ENCODE assay signal across 8 mouse cellular contexts in the genomic region with DNA sequence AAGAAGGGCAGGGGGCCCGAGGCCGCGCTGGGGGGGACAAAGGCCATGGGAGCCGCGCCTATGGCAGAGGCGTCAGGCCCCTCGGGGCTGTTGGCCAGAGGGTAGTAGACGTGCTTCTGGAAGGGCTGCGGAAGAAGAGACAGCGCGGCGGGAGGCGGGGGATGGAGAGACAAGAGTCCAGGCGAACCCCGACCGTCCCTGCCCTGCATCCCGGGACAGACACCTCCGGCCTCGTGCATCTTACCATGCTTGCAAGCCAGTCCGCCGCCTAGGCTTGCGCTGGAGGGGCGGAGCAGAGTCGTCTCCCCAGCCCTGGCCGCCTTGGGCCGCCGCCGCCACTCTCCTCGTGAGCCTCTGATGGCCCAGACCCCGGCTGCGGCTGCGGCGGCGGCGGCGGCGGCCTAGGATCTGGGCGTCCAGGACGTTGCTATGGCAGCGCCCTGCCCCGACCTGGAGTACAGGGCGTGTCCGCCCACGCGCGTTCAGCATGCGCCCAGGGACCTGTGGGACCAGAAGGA. TPM values are rescaled to one million over a fixed set of nuclear protein-coding genes. Genes with fewer than 3 reads are reported as not detected.
DNase-seq lines count a peak whose midpoint lies in the region; ATAC-seq lines count a peak whose summit lies in the region.

No protein-coding gene starts in this region.

- H3K9me3 ChIP-seq in forebrain, embryonic 14.5 days (replicated peaks; ENCODE audit: control insufficient read depth, low read length): no peaks in the 10 kb centered on the region
- H3K9me3 ChIP-seq in kidney, embryonic 15.5 days (replicated peaks): no peaks in the 10 kb centered on the region
- no peaks in the 10 kb centered on the region for H3K9me3 ChIP-seq in stomach, embryonic 16.5 days (replicated peaks; ENCODE audit: control insufficient read depth, low read length)

- ATAC-seq in forebrain, embryonic 14.5 days: peak; percentile 11
- peak; percentile 53 for ATAC-seq in kidney, embryonic 15.5 days (replicated peaks; ENCODE audit: low FRiP score)
- ATAC-seq in stomach, embryonic 16.5 days (ENCODE audit: insufficient read depth, low FRiP score): peak; percentile 15; the same call in 1 of the 2 replicates

- H3K27ac ChIP-seq in forebrain, embryonic 14.5 days (ENCODE audit: low read depth, low read length): no peak overlapping the region
- H3K27ac ChIP-seq in kidney, embryonic 15.5 days: no peak overlapping the region
- no peak overlapping the region for H3K27ac ChIP-seq in stomach, embryonic 16.5 days (ENCODE audit: low read length)

- peak overlapping the region; percentile 57 for H3K4me3 ChIP-seq in forebrain, embryonic 14.5 days (ENCODE audit: low read depth, low read length)
- peak overlapping the region; percentile 45 for H3K4me3 ChIP-seq in kidney, embryonic 15.5 days (replicated peaks)
- H3K4me3 ChIP-seq in stomach, embryonic 16.5 days (replicated peaks; ENCODE audit: low read length): peak overlapping the region; percentile 46

- peak; percentile 21 to 50 for DNase-seq in layer of hippocampus, postnatal 10 days (ENCODE audit: low spot score in 2 of 2)
- no peak for DNase-seq in layer of hippocampus, adult 18-20 months (ENCODE audit: low spot score in 2 of 2)
- peak; percentile 35 for DNase-seq in cerebellum, adult 11 months
- DNase-seq in forebrain, embryonic 14.5 days (ENCODE audit: low spot score): peak; percentile 43
- DNase-seq in lung, postnatal 36 days: peak; percentile 59
- no peak for DNase-seq in T-cell, adult 2 months (ENCODE audit: low spot score)

- peak overlapping the region; percentile 67 for H3K9ac ChIP-seq in forebrain, embryonic 14.5 days (ENCODE audit: low read length)
- peak overlapping the region; percentile 42 for H3K9ac ChIP-seq in kidney, embryonic 15.5 days
- H3K9ac ChIP-seq in stomach, embryonic 16.5 days (ENCODE audit: low read length): peak overlapping the region; percentile 62

- H3K27me3 ChIP-seq in forebrain, embryonic 14.5 days (replicated peaks; ENCODE audit: control insufficient read depth, insufficient read depth, low read length): no peaks in the 10 kb centered on the region
- H3K27me3 ChIP-seq in kidney, embryonic 15.5 days: peaks cover 18% of the 10 kb centered on the region
- H3K27me3 ChIP-seq in stomach, embryonic 16.5 days (ENCODE audit: control insufficient read depth, insufficient read depth, low read length): no peaks in the 10 kb centered on the region

- peaks cover 42% of the 10 kb centered on the region for H3K4me1 ChIP-seq in forebrain, embryonic 14.5 days (ENCODE audit: control insufficient read depth, insufficient read depth, low read length)
- peaks cover 37% of the 10 kb centered on the region for H3K4me1 ChIP-seq in kidney, embryonic 15.5 days
- peaks cover 26% of the 10 kb centered on the region for H3K4me1 ChIP-seq in stomach, embryonic 16.5 days (ENCODE audit: control insufficient read depth, insufficient read depth, low read length)

- under 1% methylated on average over 39 of the region's 47 CpGs for WGBS in forebrain, embryonic 14.5 days
- 1% methylated on average over 47 of the region's 47 CpGs for WGBS in kidney, embryonic 15.5 days
- 2% methylated on average over 47 of the region's 47 CpGs for WGBS in stomach, embryonic 16.5 days

- H3K36me3 ChIP-seq in forebrain, embryonic 14.5 days (ENCODE audit: control insufficient read depth, insufficient read depth, low read length): peaks cover 15% of the 10 kb centered on the region; the same call in 1 of the 2 replicates
- H3K36me3 ChIP-seq in kidney, embryonic 15.5 days: peaks cover 5% of the 10 kb centered on the region; the same call in 1 of the 2 replicates
- H3K36me3 ChIP-seq in stomach, embryonic 16.5 days (ENCODE audit: control insufficient read depth, insufficient read depth, low read length): no peaks in the 10 kb centered on the region

- H3K4me2 ChIP-seq in forebrain, embryonic 14.5 days (ENCODE audit: low read length): peak overlapping the region; percentile 61
- H3K4me2 ChIP-seq in kidney, embryonic 15.5 days: peak overlapping the region; percentile 94
- peak overlapping the region; percentile 77 for H3K4me2 ChIP-seq in stomach, embryonic 16.5 days (ENCODE audit: low read depth, low read length)

RNA-seq across cellular contexts. Expression of a gene that starts 2.5 kb away (rescaled TPM):
- total RNA-seq in layer of hippocampus, postnatal 10 days (2021): 100 to 1,000 TPM; 127 to 138 TPM
- 100 to 1,000 TPM; 119 to 125 TPM for total RNA-seq in layer of hippocampus, adult 18-20 months (2021)
- polyA plus RNA-seq in forebrain, embryonic 14.5 days (2014; fragmentation: Nextera tagmentation; extraction: Ambion mirVana): 30.2 and 40.4 TPM in 2 replicates
- polyA plus RNA-seq in kidney, embryonic 15.5 days (2015; fragmentation: Nextera tagmentation; extraction: Ambion mirVana): 17.6 and 20.1 TPM in 2 replicates
- 9.5 and 10.1 TPM in 2 replicates for polyA plus RNA-seq in stomach, embryonic 16.5 days (2015; fragmentation: Nextera tagmentation; extraction: Ambion mirVana)

RNA-seq across cellular contexts. Expression of a gene that starts 15.1 kb away (rescaled TPM):
- 10 to 100 TPM; 28.1 to 30.1 TPM for total RNA-seq in layer of hippocampus, postnatal 10 days (2021)
- total RNA-seq in layer of hippocampus, adult 18-20 months (2021): 10 to 100 TPM; 41.0 to 42.9 TPM
- polyA plus RNA-seq in forebrain, embryonic 14.5 days (2014; fragmentation: Nextera tagmentation; extraction: Ambion mirVana): 18.8 and 21.5 TPM in 2 replicates
- polyA plus RNA-seq in kidney, embryonic 15.5 days (2015; fragmentation: Nextera tagmentation; extraction: Ambion mirVana): 45.8 and 48.9 TPM in 2 replicates
- polyA plus RNA-seq in stomach, embryonic 16.5 days (2015; fragmentation: Nextera tagmentation; extraction: Ambion mirVana): 60.1 and 70.5 TPM in 2 replicates

Comparison
In these comparisons a context has a peak if more than half of its experiments do, and no peak if none do; other contexts are left out.
1. DNase-seq: peak in layer of hippocampus, postnatal 10 days (2 of 2), cerebellum, adult 11 months (single experiment), forebrain, embryonic 14.5 days (single experiment) and lung, postnatal 36 days (single experiment); none in layer of hippocampus, adult 18-20 months (0 of 2) and T-cell, adult 2 months (single experiment).
2. Peak in every context shown above with its lines, with median percentiles within 50 percentile points of each other: ATAC-seq, H3K4me2 ChIP-seq, H3K4me3 ChIP-seq and H3K9ac ChIP-seq.